Mouse (Mus musculus): ENCODE results near the gene Ppm1f.
"Not testable (repeated sequence)": the region's sequence is repeated elsewhere in the genome, so short reads cannot be mapped to it uniquely, and the experiment has no call there.

Gene Ppm1f

GRCm38 (mm10) chr16:16911641-16912597 is 15.7 kb downstream of the Ppm1f start:
- peak; percentile 73 to 74 for DNase-seq

GRCm38 (mm10) chr16:16913440-16913839 is 17.2 kb downstream of the Ppm1f start:
- DNase-seq, result no peak

- DNase-seq, result no peak
Measured at GRCm38 (mm10) chr16:16918441-16919117, 22.3 kb downstream of the Ppm1f start.

- no peak for DNase-seq
Measured at GRCm38 (mm10) chr16:16921021-16921435, 24.8 kb downstream of the Ppm1f start.

DNA sequence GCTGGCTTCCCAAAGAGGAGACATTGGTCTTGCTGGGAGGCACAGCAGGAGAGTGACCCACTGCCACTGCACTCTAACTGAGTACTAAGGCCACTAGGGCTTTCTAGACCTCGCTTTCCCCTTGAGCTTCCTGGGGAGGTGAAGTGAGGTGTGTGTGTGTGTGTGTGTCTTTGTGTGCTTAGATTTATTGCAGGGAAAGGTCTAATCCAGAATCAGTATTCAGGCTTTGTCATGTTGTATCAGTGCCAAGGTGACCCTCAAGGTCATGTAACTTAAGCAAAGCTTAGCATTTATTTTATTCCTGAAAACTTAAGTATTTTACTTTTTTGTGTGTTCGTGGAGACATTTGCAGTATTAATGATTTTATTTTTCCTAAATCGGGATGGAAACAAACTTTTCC is 28.2 kb downstream of the Ppm1f start:
- no peak for DNase-seq

DNA sequence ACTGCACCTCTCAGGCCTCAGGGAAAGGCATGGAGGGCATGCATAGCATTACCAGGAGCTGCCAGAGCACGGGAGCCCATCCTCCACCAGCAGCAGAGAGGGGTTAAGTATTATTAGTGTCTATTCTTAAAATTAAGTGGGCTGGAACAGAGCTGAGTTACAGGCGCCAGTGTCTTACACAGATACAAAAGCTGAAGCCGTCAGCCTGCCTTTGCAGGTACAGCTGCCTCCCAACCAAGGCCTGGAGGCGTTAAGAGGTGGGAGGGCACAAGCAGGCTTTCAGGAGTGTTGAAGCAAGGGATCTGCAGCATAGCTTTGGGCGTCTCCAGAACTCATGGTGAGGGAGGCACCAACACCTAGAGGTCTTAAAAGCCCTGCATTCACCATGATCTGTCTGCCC is 30.3 kb downstream of the Ppm1f start:
- no peak for DNase-seq

- not testable (repeated sequence) for DNase-seq
Measured at GRCm38 (mm10) chr16:16928908-16929307, 32.6 kb downstream of the Ppm1f start.

DNA sequence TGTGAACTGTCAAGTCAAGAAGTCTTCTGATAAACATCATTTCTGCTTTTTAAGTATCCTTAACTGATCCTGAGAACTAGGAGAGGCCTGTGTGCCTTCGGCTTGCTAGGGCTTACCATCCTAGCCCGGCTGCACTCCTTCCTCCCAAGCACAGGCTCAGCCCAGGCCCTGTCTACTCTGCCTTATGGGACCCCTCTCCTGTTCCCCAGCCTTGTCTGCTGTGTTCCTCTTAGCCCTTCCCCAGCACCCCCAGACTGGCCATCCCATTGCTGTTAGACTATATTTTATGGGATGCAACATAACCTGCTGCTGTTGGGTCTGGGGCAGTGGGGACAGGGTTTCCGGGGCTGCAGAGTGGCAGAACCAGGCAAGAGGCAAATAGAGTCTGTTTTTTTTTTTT is 34.1 kb downstream of the Ppm1f start:
- DNase-seq, result no peak

DNA sequence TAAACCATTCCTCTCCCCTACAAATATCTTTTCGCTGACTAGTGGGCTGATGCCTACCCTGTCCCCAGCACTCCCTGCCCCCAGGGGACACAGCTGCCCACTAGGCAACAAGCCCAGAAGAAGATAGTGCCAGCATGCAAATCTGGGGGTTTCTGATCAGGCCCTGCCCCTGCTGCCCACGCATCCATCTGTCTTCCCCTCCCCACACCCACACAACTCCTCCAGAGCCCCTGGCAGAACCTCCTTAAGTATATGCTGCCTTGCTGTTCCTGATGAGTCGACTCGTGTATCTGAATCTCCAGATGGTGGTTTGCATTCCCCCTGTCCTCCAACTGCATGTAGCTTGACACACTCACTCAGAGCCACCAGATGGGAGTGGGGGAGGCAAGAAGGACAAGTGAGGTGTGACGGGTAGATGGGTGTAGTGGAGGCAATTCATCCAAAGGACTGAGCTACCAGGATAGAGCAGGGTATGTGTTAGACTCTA is 34.6 kb downstream of the Ppm1f start:
- DNase-seq, result no peak

- no peak for DNase-seq
Measured at GRCm38 (mm10) chr16:16939543-16939942, 43.3 kb downstream of the Ppm1f start.

DNA sequence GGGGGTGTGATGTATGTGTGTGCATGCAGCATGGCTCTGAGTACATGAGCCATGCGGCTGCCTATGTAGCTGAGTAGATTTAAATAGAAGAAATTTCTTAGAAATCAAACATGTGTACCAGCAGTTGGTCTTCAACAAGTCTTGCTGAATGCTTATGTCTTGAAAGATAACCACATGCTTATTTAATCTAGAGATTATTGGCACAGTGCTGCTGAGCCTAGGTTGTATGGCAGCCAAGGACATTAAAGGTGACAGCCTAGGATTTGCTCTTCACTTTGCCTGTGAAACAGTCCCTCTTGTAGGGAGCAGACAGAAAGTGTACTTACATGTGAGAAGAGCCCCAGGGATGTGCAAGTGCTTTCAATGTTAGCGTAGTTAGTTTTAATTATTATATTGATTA is 44.8 kb downstream of the Ppm1f start:
- DNase-seq, result no peak

DNA sequence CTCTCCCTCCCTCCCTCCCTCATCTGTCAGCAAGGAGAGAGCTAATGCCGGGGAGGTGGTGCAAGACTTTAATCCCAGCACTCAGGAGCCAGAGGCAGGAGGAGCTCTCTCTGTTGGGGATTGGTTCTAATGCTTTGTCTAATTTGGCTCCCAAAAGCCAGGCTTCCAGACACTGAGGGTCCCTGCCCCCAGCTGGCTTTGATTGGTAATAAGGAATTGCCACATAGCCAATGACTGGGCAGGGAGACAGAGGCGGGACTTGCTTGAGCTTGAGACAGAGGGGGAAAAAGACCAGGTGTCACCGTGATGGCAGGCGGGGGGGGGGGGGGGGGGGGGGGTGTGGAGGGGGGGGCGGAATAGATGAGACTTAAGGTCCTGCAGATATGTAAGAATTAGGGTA is 62.3 kb downstream of the Ppm1f start:
- no peak for DNase-seq

DNA sequence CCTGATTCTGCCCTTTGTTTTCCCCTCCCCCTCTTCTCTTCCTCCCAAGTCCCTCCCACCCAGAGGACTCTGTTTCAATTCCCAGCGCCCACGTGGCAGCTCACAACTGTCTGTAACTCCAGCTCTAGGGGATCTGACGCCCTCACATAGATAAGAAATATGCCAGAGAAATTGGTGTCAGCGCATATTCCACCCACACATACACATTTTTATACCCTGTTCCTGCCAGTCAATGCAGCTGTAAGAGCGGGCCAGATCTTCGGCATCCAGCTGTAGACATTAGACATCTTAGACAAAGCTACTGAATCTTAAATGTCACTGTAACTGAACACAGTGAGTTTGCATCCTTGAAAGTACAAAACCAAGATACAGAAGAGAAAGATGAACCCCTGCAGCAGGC is 63.6 kb downstream of the Ppm1f start:
- DNase-seq, result no peak

GRCm38 (mm10) chr16:16965149-16965548 is 68.9 kb downstream of the Ppm1f start:
- no peak for DNase-seq

- DNase-seq, result no peak
Measured at GRCm38 (mm10) chr16:16966290-16966689, 70.0 kb downstream of the Ppm1f start.

Measured in thymus, postnatal 36 days (tissue).